Mouse (Mus musculus) heart, postnatal 4 days (tissue): Measurements from ENCODE around the gene Gucy1b2. TPM values are rescaled to one million over a fixed set of nuclear protein-coding genes. Genes with fewer than 3 reads are reported as not detected.

Experiments used
- DNase-seq: peaks from one replicate; pipeline ENCODE4 v3.0.0; 2021
- total RNA-seq, 2 experiments: library from RNA; stranded (reverse); gene quantifications; 2 replicates each; pipeline ENCODE4 v1.2.3; 2021

The Gucy1b2 gene
- total RNA-seq, 2 experiments from 2014 or later = 0.18 TPM; not detected in 1

GRCm38 (mm10) chr14:62361263-62361980 is 94.7 kb downstream of the Gucy1b2 start:
- no peak for DNase-seq

GRCm38 (mm10) chr14:62355201-62355600 is 100.9 kb downstream of the Gucy1b2 start:
- DNase-seq = no peak

GRCm38 (mm10) chr14:62353793-62354192 is 102.3 kb downstream of the Gucy1b2 start:
- DNase-seq = no peak

- DNase-seq = no peak
Measured at GRCm38 (mm10) chr14:62353372-62353771, 102.7 kb downstream of the Gucy1b2 start.

GRCm38 (mm10) chr14:62350890-62351289 is 105.2 kb downstream of the Gucy1b2 start:
- no peak for DNase-seq

- DNase-seq = no peak
Measured at GRCm38 (mm10) chr14:62350186-62350585, 105.9 kb downstream of the Gucy1b2 start.

GRCm38 (mm10) chr14:62349786-62350185 is 106.3 kb downstream of the Gucy1b2 start:
- no peak for DNase-seq

- DNase-seq = no peak
Measured at GRCm38 (mm10) chr14:62347103-62347502, 109.0 kb downstream of the Gucy1b2 start.

- no peak for DNase-seq
Measured at GRCm38 (mm10) chr14:62346570-62346969, 109.5 kb downstream of the Gucy1b2 start.

Other genes starting within 250 kb of the Gucy1b2 start
- gene Rnaseh2b, start 163.7 kb downstream of the Gucy1b2 start, total RNA-seq = 10 to 100 TPM; 34.9 to 35.5 TPM
- gene Dleu7, start 163.2 kb downstream of the Gucy1b2 start, total RNA-seq = under 1 TPM; 0.18 to 0.21 TPM
- gene Fam124a, start 99.4 kb upstream of the Gucy1b2 start, total RNA-seq = 1 to 10 TPM; 3.2 to 3.8 TPM
- not detected for gene Gm4131, start 110.6 kb upstream of the Gucy1b2 start, total RNA-seq
- not detected for gene Serpine3, start 207.4 kb upstream of the Gucy1b2 start, total RNA-seq